Mouse (Mus musculus): ENCODE measurements at regions not wholly inside any gene's neighbourhood (a gene's known extent, or its start where the extent isn't known, plus 50 kb on each side); places are given as distances from the start of the nearest gene placed in this dataset.

GRCm38 (mm10) chr12:71584618-71585017 lies 246.3 kb upstream of the Daam1 start:
- TF ChIP-seq TAL1 (conservative IDR thresholded peaks at IDR 0.05; ENCODE audit: low read depth, low read length) (no peak), CTCF (IDR thresholded peaks at IDR 0.05; ENCODE audit: low read depth, low read length) (no peak), GATA1 (IDR thresholded peaks at IDR 0.05; ENCODE audit: borderline replicate concordance, low read length) (no peak), GATA2 (IDR thresholded peaks at IDR 0.05; ENCODE audit: borderline replicate concordance, low read depth, low read length) (no peak), POLR2AphosphoS5 (IDR thresholded peaks at IDR 0.05; ENCODE audit: insufficient replicate concordance, low read depth, low read length) (no peak)
